Mouse (Mus musculus): ENCODE results near the gene Mus81. TPM values are rescaled to one million over a fixed set of nuclear protein-coding genes. Genes with fewer than 3 reads are reported as not detected.
A peak's percentile ranks its signal among the peaks of the same experiment; 100 is the strongest.

The Mus81 gene
- polyA plus RNA-seq, 2 experiments: 11.4 to 13.8 TPM

GRCm38 (mm10) chr19:5432992-5433852 is 55.0 kb downstream of the Mus81 start:
- peak; percentile 50 for ATAC-seq (ENCODE audit: insufficient read depth)
- 5% methylated on average over 16 of the region's 16 CpGs for WGBS (ENCODE audit: insufficient replicate concordance)
- TF ChIP-seq EP300 (IDR thresholded peaks at IDR 0.05; ENCODE audit: low read depth) (no peak), CTCF (IDR thresholded peaks at IDR 0.05; ENCODE audit: low read depth) (peak; percentile 55)

More at GRCm38 (mm10) chr19:5432992-5433852, 55.0 kb downstream of the Mus81 start:
- no peak overlapping the region for H3K27ac ChIP-seq
- no peak for DNase-seq (ENCODE audit: low read depth in 3 of 3, low spot score in 3 of 3)
- H3K4me1 ChIP-seq (replicated peaks; ENCODE audit: control insufficient read depth in 2 of 2, insufficient read depth in 2 of 2, low read length in 1 of 2): peaks cover 0 to 4% of the 10 kb centered on the region in 2 experiments; a peak in 2 of 4 replicates
- H3K9ac ChIP-seq (replicated peaks): peak overlapping the region; percentile 50
- H3K36me3 ChIP-seq (replicated peaks; ENCODE audit: control insufficient read depth, insufficient read depth, low read depth): no peaks in the 10 kb centered on the region
- H3K27me3 ChIP-seq (ENCODE audit: control insufficient read depth, insufficient read depth, low read length): no peaks in the 10 kb centered on the region
- H3K4me3 ChIP-seq (ENCODE audit: insufficient read depth in 1 of 2, low read depth in 2 of 2, low read length in 2 of 2): peak overlapping the region; percentile 26 to 45
- H3K4me2 ChIP-seq (ENCODE audit: low read depth): peak overlapping the region; percentile 68
- no peaks in the 10 kb centered on the region for H3K9me3 ChIP-seq (ENCODE audit: control insufficient read depth, low read length)

Other genes with a start within 250 kb of the Mus81 start
- gene Pacs1, start 215.3 kb downstream of the Mus81 start, polyA plus RNA-seq (2012; rRNA removed): 8.3 and 10.5 TPM in 2 replicates
- 8.2 and 9.9 TPM in 2 replicates for gene Pacs1, start 215.3 kb downstream of the Mus81 start, polyA plus RNA-seq (2014; fragmentation: Nextera tagmentation; extraction: Ambion mirVana)
- 45.0 and 52.5 TPM in 2 replicates for gene Sf3b2, start 192.9 kb downstream of the Mus81 start, polyA plus RNA-seq (2012; rRNA removed)
- gene Sf3b2, start 192.9 kb downstream of the Mus81 start, polyA plus RNA-seq (2014; fragmentation: Nextera tagmentation; extraction: Ambion mirVana): 98.4 and 116 TPM in 2 replicates
- gene Gal3st3, start 190.1 kb downstream of the Mus81 start, polyA plus RNA-seq (2012; rRNA removed): 0.03 and 0.08 TPM in 2 replicates
- 0.04 TPM in 1 of 2 replicates, not detected in the other for gene Gal3st3, start 190.1 kb downstream of the Mus81 start, polyA plus RNA-seq (2014; fragmentation: Nextera tagmentation; extraction: Ambion mirVana)
- not detected in 2 replicates for gene Catsper1, start 152.7 kb downstream of the Mus81 start, polyA plus RNA-seq (2012; rRNA removed)
- not detected in 2 replicates for gene Catsper1, start 152.7 kb downstream of the Mus81 start, polyA plus RNA-seq (2014; fragmentation: Nextera tagmentation; extraction: Ambion mirVana)
- 0.01 and 0.06 TPM in 2 replicates for gene Cst6, start 138.8 kb downstream of the Mus81 start, polyA plus RNA-seq (2012; rRNA removed)
- 0.43 TPM in 1 of 2 replicates, not detected in the other for gene Cst6, start 138.8 kb downstream of the Mus81 start, polyA plus RNA-seq (2014; fragmentation: Nextera tagmentation; extraction: Ambion mirVana)
- gene Eif1ad, start 121.7 kb downstream of the Mus81 start, polyA plus RNA-seq (2012; rRNA removed): 18.4 and 22.0 TPM in 2 replicates
- gene Eif1ad, start 121.7 kb downstream of the Mus81 start, polyA plus RNA-seq (2014; fragmentation: Nextera tagmentation; extraction: Ambion mirVana): 22.9 and 24.3 TPM in 2 replicates
- 116 and 125 TPM in 2 replicates for gene Banf1, start 121.2 kb downstream of the Mus81 start, polyA plus RNA-seq (2012; rRNA removed)
- 263 and 278 TPM in 2 replicates for gene Banf1, start 121.2 kb downstream of the Mus81 start, polyA plus RNA-seq (2014; fragmentation: Nextera tagmentation; extraction: Ambion mirVana)
- 13.1 and 21.7 TPM in 2 replicates for gene Sart1, start 99.7 kb downstream of the Mus81 start, polyA plus RNA-seq (2012; rRNA removed)
- 24.1 and 26.6 TPM in 2 replicates for gene Sart1, start 99.7 kb downstream of the Mus81 start, polyA plus RNA-seq (2014; fragmentation: Nextera tagmentation; extraction: Ambion mirVana)
- gene Tsga10ip, start 85.9 kb downstream of the Mus81 start, polyA plus RNA-seq (2012; rRNA removed): not detected in 2 replicates
- gene Tsga10ip, start 85.9 kb downstream of the Mus81 start, polyA plus RNA-seq (2014; fragmentation: Nextera tagmentation; extraction: Ambion mirVana): 0.09 TPM in 1 of 2 replicates, not detected in the other
- 38.6 and 64.0 TPM in 2 replicates for gene Drap1, start 63.4 kb downstream of the Mus81 start, polyA plus RNA-seq (2012; rRNA removed)
- gene Drap1, start 63.4 kb downstream of the Mus81 start, polyA plus RNA-seq (2014; fragmentation: Nextera tagmentation; extraction: Ambion mirVana): 58.5 and 58.9 TPM in 2 replicates
- 16.7 and 19.9 TPM in 2 replicates for gene AI837181, start 63.3 kb downstream of the Mus81 start, polyA plus RNA-seq (2012; rRNA removed)
- gene AI837181, start 63.3 kb downstream of the Mus81 start, polyA plus RNA-seq (2014; fragmentation: Nextera tagmentation; extraction: Ambion mirVana): 10.7 and 11.9 TPM in 2 replicates
- 0.02 TPM in 1 of 2 replicates, not detected in the other for gene Fosl1, start 40.9 kb downstream of the Mus81 start, polyA plus RNA-seq (2012; rRNA removed)
- not detected in 2 replicates for gene Fosl1, start 40.9 kb downstream of the Mus81 start, polyA plus RNA-seq (2014; fragmentation: Nextera tagmentation; extraction: Ambion mirVana)
- 1.00 and 1.4 TPM in 2 replicates for gene Ccdc85b, start 30.5 kb downstream of the Mus81 start, polyA plus RNA-seq (2012; rRNA removed)
- gene Ccdc85b, start 30.5 kb downstream of the Mus81 start, polyA plus RNA-seq (2014; fragmentation: Nextera tagmentation; extraction: Ambion mirVana): 1.0 and 1.2 TPM in 2 replicates
- gene Fibp, start 27.8 kb downstream of the Mus81 start, polyA plus RNA-seq (2012; rRNA removed): 19.1 and 22.9 TPM in 2 replicates
- 20.8 and 30.6 TPM in 2 replicates for gene Fibp, start 27.8 kb downstream of the Mus81 start, polyA plus RNA-seq (2014; fragmentation: Nextera tagmentation; extraction: Ambion mirVana)
- 0.27 and 0.37 TPM in 2 replicates for gene Ctsw, start 19.9 kb downstream of the Mus81 start, polyA plus RNA-seq (2012; rRNA removed)
- 0.21 and 0.25 TPM in 2 replicates for gene Ctsw, start 19.9 kb downstream of the Mus81 start, polyA plus RNA-seq (2014; fragmentation: Nextera tagmentation; extraction: Ambion mirVana)
- gene Efemp2, start 14.4 kb downstream of the Mus81 start, polyA plus RNA-seq (2012; rRNA removed): 11.4 and 17.5 TPM in 2 replicates
- 11.4 and 11.6 TPM in 2 replicates for gene Efemp2, start 14.4 kb downstream of the Mus81 start, polyA plus RNA-seq (2014; fragmentation: Nextera tagmentation; extraction: Ambion mirVana)
- gene Cfl1, start 2.1 kb upstream of the Mus81 start, polyA plus RNA-seq (2012; rRNA removed): 432 and 443 TPM in 2 replicates
- gene Cfl1, start 2.1 kb upstream of the Mus81 start, polyA plus RNA-seq (2014; fragmentation: Nextera tagmentation; extraction: Ambion mirVana): 1,304 and 1,332 TPM in 2 replicates
- 0.81 TPM in 2 replicates for gene 1700020D05Rik, start 15.4 kb upstream of the Mus81 start, polyA plus RNA-seq (2012; rRNA removed)
- gene 1700020D05Rik, start 15.4 kb upstream of the Mus81 start, polyA plus RNA-seq (2014; fragmentation: Nextera tagmentation; extraction: Ambion mirVana): not detected in 2 replicates
- gene Snx32, start 22.1 kb upstream of the Mus81 start, polyA plus RNA-seq (2012; rRNA removed): 9.0 and 9.3 TPM in 2 replicates
- 4.7 and 5.5 TPM in 2 replicates for gene Snx32, start 22.1 kb upstream of the Mus81 start, polyA plus RNA-seq (2014; fragmentation: Nextera tagmentation; extraction: Ambion mirVana)
- gene Ovol1, start 72.2 kb upstream of the Mus81 start, polyA plus RNA-seq (2012; rRNA removed): 0.01 and 0.02 TPM in 2 replicates
- gene Ovol1, start 72.2 kb upstream of the Mus81 start, polyA plus RNA-seq (2014; fragmentation: Nextera tagmentation; extraction: Ambion mirVana): not detected in 2 replicates
- gene Ap5b1, start 79.6 kb upstream of the Mus81 start, polyA plus RNA-seq (2012; rRNA removed): 1.3 and 1.5 TPM in 2 replicates
- 1.4 and 1.8 TPM in 2 replicates for gene Ap5b1, start 79.6 kb upstream of the Mus81 start, polyA plus RNA-seq (2014; fragmentation: Nextera tagmentation; extraction: Ambion mirVana)
- 69.9 and 87.7 TPM in 2 replicates for gene Rnaseh2c, start 113.5 kb upstream of the Mus81 start, polyA plus RNA-seq (2012; rRNA removed)
- 115 and 129 TPM in 2 replicates for gene Rnaseh2c, start 113.5 kb upstream of the Mus81 start, polyA plus RNA-seq (2014; fragmentation: Nextera tagmentation; extraction: Ambion mirVana)
- gene Kat5, start 121.8 kb upstream of the Mus81 start, polyA plus RNA-seq (2012; rRNA removed): 21.0 and 25.6 TPM in 2 replicates
- 8.5 and 10.0 TPM in 2 replicates for gene Kat5, start 121.8 kb upstream of the Mus81 start, polyA plus RNA-seq (2014; fragmentation: Nextera tagmentation; extraction: Ambion mirVana)
- gene Rela, start 149.1 kb upstream of the Mus81 start, polyA plus RNA-seq (2012; rRNA removed): 14.8 and 19.9 TPM in 2 replicates
- gene Rela, start 149.1 kb upstream of the Mus81 start, polyA plus RNA-seq (2014; fragmentation: Nextera tagmentation; extraction: Ambion mirVana): 18.9 and 21.9 TPM in 2 replicates
- 27.5 and 33.2 TPM in 2 replicates for gene Sipa1, start 175.3 kb upstream of the Mus81 start, polyA plus RNA-seq (2012; rRNA removed)
- 14.3 and 18.9 TPM in 2 replicates for gene Sipa1, start 175.3 kb upstream of the Mus81 start, polyA plus RNA-seq (2014; fragmentation: Nextera tagmentation; extraction: Ambion mirVana)
- 13.7 and 14.5 TPM in 2 replicates for gene Map3k11, start 200.3 kb upstream of the Mus81 start, polyA plus RNA-seq (2012; rRNA removed)
- 9.1 and 10.8 TPM in 2 replicates for gene Map3k11, start 200.3 kb upstream of the Mus81 start, polyA plus RNA-seq (2014; fragmentation: Nextera tagmentation; extraction: Ambion mirVana)
- 19.8 and 25.9 TPM in 2 replicates for gene Pcnx3, start 200.5 kb upstream of the Mus81 start, polyA plus RNA-seq (2012; rRNA removed)
- 9.1 and 9.8 TPM in 2 replicates for gene Pcnx3, start 200.5 kb upstream of the Mus81 start, polyA plus RNA-seq (2014; fragmentation: Nextera tagmentation; extraction: Ambion mirVana)
- gene Kcnk7, start 216.0 kb upstream of the Mus81 start, polyA plus RNA-seq (2012; rRNA removed): 0.04 TPM in 1 of 2 replicates, not detected in the other
- 0.17 and 0.27 TPM in 2 replicates for gene Kcnk7, start 216.0 kb upstream of the Mus81 start, polyA plus RNA-seq (2014; fragmentation: Nextera tagmentation; extraction: Ambion mirVana)
- 70.8 and 95.5 TPM in 2 replicates for gene Ehbp1l1, start 237.9 kb upstream of the Mus81 start, polyA plus RNA-seq (2012; rRNA removed)
- 66.0 and 76.7 TPM in 2 replicates for gene Ehbp1l1, start 237.9 kb upstream of the Mus81 start, polyA plus RNA-seq (2014; fragmentation: Nextera tagmentation; extraction: Ambion mirVana)
- gene Fam89b, start 241.3 kb upstream of the Mus81 start, polyA plus RNA-seq (2012; rRNA removed): 44.0 and 50.9 TPM in 2 replicates
- gene Fam89b, start 241.3 kb upstream of the Mus81 start, polyA plus RNA-seq (2014; fragmentation: Nextera tagmentation; extraction: Ambion mirVana): 40.6 and 41.0 TPM in 2 replicates

Measured in liver, embryonic 14.5 days (tissue).